Mouse (Mus musculus) brain, embryonic 14.5 days (tissue): ENCODE measurements around the gene Mki67.

Source experiments
- CTCF ChIP-seq: fragments of 200-500 bp; IDR thresholded peaks from 2 replicates; pipeline ENCODE4 v1.5.1; 2012; ENCODE audit warnings: inconsistent platforms, mild to moderate bottlenecking, moderate library complexity, borderline replicate concordance; ENCODE audit not compliant: insufficient read depth, insufficient read length; ENCODE audit errors: extremely low read depth
- POLR2A ChIP-seq: fragments of 200-500 bp; IDR thresholded peaks from 2 replicates; pipeline ENCODE4 v1.6.1; 2012; ENCODE audit warnings: mild to moderate bottlenecking, inconsistent platforms, borderline replicate concordance; ENCODE audit not compliant: poor library complexity, insufficient read depth, insufficient read length, severe bottlenecking; ENCODE audit errors: extremely low read depth

DNA sequence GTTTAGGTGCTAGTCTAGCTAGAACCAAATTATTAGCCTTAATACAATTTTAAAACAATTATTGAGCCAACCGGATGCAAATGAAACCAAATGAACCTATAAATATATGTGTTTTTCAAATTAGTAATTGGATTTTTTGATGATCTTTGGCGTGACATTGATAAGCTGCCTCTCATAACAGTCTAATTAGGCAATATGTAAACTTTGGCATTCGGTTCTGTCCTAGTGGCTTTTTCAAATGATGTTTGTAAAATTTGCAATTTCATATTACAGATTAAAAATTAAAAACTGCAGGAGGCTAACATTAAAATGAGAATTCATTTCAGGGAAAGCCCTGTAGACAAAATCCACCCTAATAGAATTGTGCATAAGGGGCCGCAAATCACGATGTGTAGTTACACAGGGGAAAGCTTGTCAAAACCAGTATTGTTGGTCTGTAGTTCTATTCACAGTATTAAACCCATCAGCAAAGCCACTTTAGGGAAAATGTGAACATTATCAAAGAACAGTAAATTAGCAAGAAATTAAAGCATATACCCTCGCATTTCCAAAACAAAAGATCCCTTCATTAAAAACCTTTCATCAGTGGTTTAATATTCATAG, 40.9 kb upstream of the Mki67 start:
- TF ChIP-seq CTCF = no peak
- TF ChIP-seq POLR2A = no peak
